Comparison of ENCODE assay signal across 8 mouse cellular contexts in the genomic region with DNA sequence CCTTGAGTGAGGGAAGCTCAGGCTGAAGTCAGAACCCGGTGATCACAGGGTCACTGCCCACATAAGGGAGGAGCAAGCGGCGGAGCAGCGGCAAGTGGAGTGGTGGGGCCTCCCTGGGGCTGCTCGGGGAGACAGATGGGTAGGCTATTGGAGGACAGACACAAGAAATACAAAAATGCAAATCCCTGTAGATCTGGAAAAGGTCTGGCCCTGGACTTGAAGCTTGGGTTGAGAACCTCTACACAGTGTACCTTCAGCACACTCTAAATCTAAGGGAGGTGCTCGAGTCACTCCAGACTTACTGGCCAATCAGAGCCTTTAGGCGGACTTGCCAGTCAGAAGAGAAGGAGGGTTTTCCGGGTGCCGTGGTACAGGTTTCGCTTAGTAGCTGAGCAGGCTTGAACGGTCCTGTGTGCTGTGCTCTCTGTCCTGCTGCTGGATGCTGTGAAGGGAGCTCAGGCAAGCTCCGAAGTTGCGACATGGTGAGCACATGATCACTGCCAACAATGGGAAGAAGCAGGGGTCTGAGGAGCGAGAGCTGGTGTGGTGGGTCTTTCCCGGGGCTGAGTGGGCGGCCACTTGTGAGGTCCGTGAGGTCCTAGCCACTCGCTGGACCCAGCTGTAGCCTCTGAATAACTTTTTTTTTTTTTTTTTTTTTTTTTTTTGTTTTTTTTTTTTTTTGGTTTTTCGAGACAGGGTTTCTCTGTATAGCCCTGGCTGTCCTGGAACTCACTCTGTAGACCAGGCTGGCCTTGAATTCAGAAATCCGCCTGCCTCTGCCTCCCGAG.
DNase-seq lines count a peak whose midpoint lies in the region; ATAC-seq lines count a peak whose summit lies in the region.
"Not testable (repeated sequence)": the region's sequence is repeated elsewhere in the genome, so short reads cannot be mapped to it uniquely, and the experiment has no call there.

No protein-coding gene starts in this region.

- H3K27me3 ChIP-seq in hindbrain, embryonic 16.5 days (replicated peaks; ENCODE audit: control insufficient read depth, insufficient read depth, low read length) = not testable (repeated sequence)

- WGBS in hindbrain, embryonic 16.5 days = 16% methylated on average over 21 of the region's 21 CpGs
- WGBS in macrophage (ENCODE audit: missing documents) = under 1% methylated on average over 18 of the region's 21 CpGs

- not testable (repeated sequence) for H3K79me2 ChIP-seq in macrophage (ENCODE audit: inconsistent target)

- H3K4me1 ChIP-seq in hindbrain, embryonic 16.5 days (ENCODE audit: control insufficient read depth, insufficient read depth, low read depth, low read length) = not testable (repeated sequence)

- peak overlapping the region; percentile 55 for H3K9ac ChIP-seq in hindbrain, embryonic 16.5 days (ENCODE audit: low read depth, low read length)

- H3K4me2 ChIP-seq in hindbrain, embryonic 16.5 days (ENCODE audit: low read length) = peak overlapping the region; percentile 64

- DNase-seq in WW6 (ENCODE audit: low read depth, low spot score) = peak; percentile 75
- DNase-seq in cerebellum, postnatal 4 days (ENCODE audit: low spot score in 2 of 2) = peak; percentile 25 to 36
- peak; percentile 49 for DNase-seq in gastrocnemius, adult 18-20 months (ENCODE audit: low spot score)
- peak; percentile 60 to 78 for DNase-seq in left cerebral cortex, adult 18-20 months (ENCODE audit: low spot score in 2 of 2)
- peak; percentile 72 to 77 for DNase-seq in right cerebral cortex, adult 2 months (ENCODE audit: low spot score in 2 of 2)
- peak; percentile 76 for DNase-seq in urinary bladder, postnatal 14 days (ENCODE audit: low spot score)

- ATAC-seq in hindbrain, embryonic 16.5 days = peak; percentile 100

- H3K4me3 ChIP-seq in hindbrain, embryonic 16.5 days (ENCODE audit: low read length) = peak overlapping the region; percentile 58
- peak overlapping the region; percentile 61 for H3K4me3 ChIP-seq in macrophage (ENCODE audit: inconsistent target)

- not testable (repeated sequence) for H3K36me3 ChIP-seq in hindbrain, embryonic 16.5 days (ENCODE audit: control insufficient read depth, insufficient read depth, low read length); macrophage (ENCODE audit: inconsistent target)

- peak overlapping the region; percentile 54; the same call in 1 of the 2 replicates for H3K27ac ChIP-seq in hindbrain, embryonic 16.5 days (ENCODE audit: low read depth, low read length)
- peak overlapping the region; percentile 77 for H3K27ac ChIP-seq in macrophage

- H3K9me3 ChIP-seq in hindbrain, embryonic 16.5 days (ENCODE audit: control insufficient read depth, low read length) = not testable (repeated sequence)

Comparison
In these comparisons a context has a peak if more than half of its experiments do, and no peak if none do; other contexts are left out.
1. Peak in every context shown above with its lines: DNase-seq, ATAC-seq, H3K4me3 ChIP-seq and H3K27ac ChIP-seq.